Mouse (Mus musculus) kidney, postnatal 0 days (tissue): ENCODE measurements at regions not wholly inside any gene's neighbourhood (a gene's known extent, or its start where the extent isn't known, plus 50 kb on each side); places are given as distances from the start of the nearest gene placed in this dataset.

Experiments
- ATAC-seq: fragments of 200-750 bp; cut with Nextera tagmentation; replicated peaks from 2 replicates; pipeline ENCODE4 v1.8.0; 2017; ENCODE audit warnings: low read depth, moderate number of reproducible peaks, moderate TSS enrichment, moderate library complexity; ENCODE audit not compliant: low FRiP score
- DNase-seq: peaks from one replicate; pipeline ENCODE4 v3.0.0-alpha.2; 2016; ENCODE audit warnings: low spot score
- H3K27ac ChIP-seq: fragments of 300-500 bp; sonication (generic); 2 replicates; pipeline ENCODE4 v1.5.1; 2014; ENCODE audit warnings: mild to moderate bottlenecking
- H3K27me3 ChIP-seq: fragments of 300-500 bp; sonication (generic); 2 replicates; pipeline ENCODE4 v1.6.1; 2014; ENCODE audit warnings: low read length, mixed read lengths; ENCODE audit not compliant: insufficient read depth
- H3K36me3 ChIP-seq: fragments of 300-500 bp; sonication (generic); 2 replicates; pipeline ENCODE4 v1.6.1; 2014; ENCODE audit warnings: low read length, mixed read lengths; ENCODE audit not compliant: insufficient read depth
- H3K4me1 ChIP-seq: fragments of 300-500 bp; sonication (generic); replicated peaks from 2 replicates; pipeline ENCODE4 v1.6.1; 2014; ENCODE audit warnings: antibody characterized with exemption, low read length, mixed read lengths; ENCODE audit not compliant: insufficient read depth
- H3K4me2 ChIP-seq: fragments of 300-500 bp; sonication (generic); 2 replicates; pipeline ENCODE4 v1.6.1; 2014; ENCODE audit warnings: mild to moderate bottlenecking, low read length, moderate library complexity, mixed read lengths
- H3K4me3 ChIP-seq: fragments of 300-500 bp; sonication (generic); replicated peaks from 2 replicates; pipeline ENCODE4 v1.5.1; 2014; ENCODE audit warnings: low read depth, low read length
- H3K9ac ChIP-seq: fragments of 300-500 bp; sonication (generic); 2 replicates; pipeline ENCODE4 v1.6.1; 2014; ENCODE audit warnings: low read depth, low read length
- H3K9me3 ChIP-seq: fragments of 300-500 bp; sonication (generic); replicated peaks from 2 replicates; pipeline ENCODE4 v1.6.1; 2016; ENCODE audit warnings: low read length, inconsistent platforms, mixed read lengths
- CTCF ChIP-seq: IDR thresholded peaks from 2 replicates; pipeline ENCODE4 v1.5.1; 2016; ENCODE audit warnings: antibody characterized with exemption, low read depth, mild to moderate bottlenecking, moderate library complexity
- WGBS: fragments of 180-500 bp; shearing (Covaris S2); extraction: QIAGEN DNeasy Blood & Tissue Kit; methylation state at CpG from one replicate; pipeline ENCODE4 v1.1.7; 2014; 5-methylcytosine and 5-hydroxymethylcytosine counted together

DNA sequence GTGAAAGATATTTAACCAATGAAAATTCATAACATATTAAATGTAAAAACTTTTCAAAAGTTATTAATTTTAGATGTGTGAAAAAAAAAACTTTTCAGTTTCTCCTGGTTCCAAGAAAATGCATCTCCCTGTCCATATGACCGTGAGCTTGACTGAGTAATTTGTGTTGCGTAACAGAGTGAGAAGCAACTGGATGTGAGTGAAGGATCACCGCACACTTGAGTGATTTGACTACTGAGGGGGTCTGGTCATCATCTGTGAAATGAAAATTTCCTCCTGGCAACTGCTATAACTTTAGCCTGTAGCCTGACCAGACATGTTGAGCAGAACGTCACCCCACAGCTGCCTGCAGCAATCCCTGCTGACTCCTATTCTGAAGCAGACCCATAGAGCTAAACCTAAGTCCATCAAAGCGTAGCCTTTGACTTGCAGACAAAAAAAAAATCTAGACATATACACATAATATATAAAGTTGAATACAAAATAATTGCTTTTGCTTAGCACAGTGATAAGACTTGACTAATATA, 461.2 kb downstream of the Brinp3 start:
- Histone ChIP-seq H3K9ac (no peak overlapping the region), H3K4me2 (no peak overlapping the region), H3K36me3 (no peaks in the 10 kb centered on the region), H3K9me3 (no peaks in the 10 kb centered on the region), H3K27me3 (no peaks in the 10 kb centered on the region), H3K27ac (no peak overlapping the region), H3K4me3 (no peak overlapping the region), H3K4me1 (no peaks in the 10 kb centered on the region)
- ATAC-seq (no peak), DNase-seq (no peak)
- no peak for TF ChIP-seq CTCF
- 54% methylated on average over 5 of the region's 5 CpGs for WGBS

DNA sequence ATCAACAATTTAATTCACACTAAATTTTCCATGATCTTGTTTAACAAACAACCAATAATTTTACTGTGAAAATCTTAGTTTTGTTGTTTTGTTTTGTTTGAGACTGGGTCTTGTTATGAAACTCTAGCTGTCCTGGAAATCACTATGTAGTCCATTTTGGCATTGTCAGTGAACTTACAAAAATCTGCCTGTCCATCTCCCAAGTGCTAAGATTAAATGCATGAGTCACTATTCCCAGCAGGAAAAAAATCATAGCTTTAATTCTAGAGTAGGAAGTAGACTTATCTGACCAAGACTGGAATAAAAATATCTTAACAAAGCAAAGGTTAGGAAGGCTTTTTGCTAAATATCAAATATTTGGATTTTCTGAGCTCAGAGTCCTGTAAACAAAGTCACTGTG, 461.8 kb downstream of the Brinp3 start:
- no peak for ATAC-seq
- Histone ChIP-seq H3K4me3 (no peak overlapping the region), H3K4me1 (no peaks in the 10 kb centered on the region), H3K9ac (no peak overlapping the region), H3K9me3 (no peaks in the 10 kb centered on the region), H3K27me3 (no peaks in the 10 kb centered on the region), H3K27ac (no peak overlapping the region), H3K36me3 (no peaks in the 10 kb centered on the region), H3K4me2 (no peak overlapping the region)
- no peak for DNase-seq
- TF ChIP-seq CTCF = no peak

DNA sequence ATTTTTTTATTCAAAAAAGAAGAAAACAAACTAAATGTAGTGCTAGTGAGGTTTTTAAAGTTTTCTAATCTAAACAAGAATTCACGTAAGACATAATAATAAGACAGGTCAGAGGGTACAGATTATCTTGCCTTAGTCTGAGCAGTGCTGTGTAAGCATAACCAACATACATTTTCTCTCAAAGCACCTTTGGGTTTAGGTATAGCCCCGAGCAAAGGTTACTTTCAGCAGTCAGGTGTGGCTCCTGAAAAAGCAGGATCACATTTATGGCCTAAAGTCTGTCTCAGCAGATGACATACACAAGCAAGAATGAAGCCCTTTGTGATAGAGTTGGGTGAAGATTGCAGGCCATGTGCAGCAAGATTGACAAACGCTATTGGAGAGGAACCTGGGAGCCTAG, 465.9 kb downstream of the Brinp3 start:
- WGBS = 71% methylated on average over 3 of the region's 3 CpGs
- TF ChIP-seq CTCF = no peak
- Histone ChIP-seq H3K9ac (no peak overlapping the region), H3K4me3 (no peak overlapping the region), H3K4me1 (no peaks in the 10 kb centered on the region), H3K4me2 (no peak overlapping the region), H3K36me3 (no peaks in the 10 kb centered on the region), H3K27me3 (no peaks in the 10 kb centered on the region), H3K27ac (no peak overlapping the region), H3K9me3 (no peaks in the 10 kb centered on the region)
- no peak for DNase-seq
- ATAC-seq = no peak

DNA sequence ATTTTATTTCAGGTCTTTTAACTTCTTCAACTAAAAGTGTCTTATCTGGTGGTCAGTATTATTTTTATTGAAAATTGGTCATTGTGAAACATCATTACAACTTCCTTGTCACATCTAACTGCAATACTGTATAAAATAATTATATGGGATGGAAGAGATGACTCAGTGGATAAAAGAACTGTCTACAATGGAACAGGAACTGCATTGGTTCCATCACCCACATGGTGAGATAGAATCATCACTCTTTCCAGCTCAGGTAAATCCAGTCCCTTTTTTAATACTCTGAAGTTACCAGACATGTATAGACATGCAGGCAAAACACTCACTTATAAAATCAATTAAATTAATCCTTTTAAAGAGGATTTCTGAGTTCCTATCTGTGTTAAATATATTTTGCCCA, 473.0 kb downstream of the Brinp3 start:
- DNase-seq (no peak), ATAC-seq (no peak)
- TF ChIP-seq CTCF = no peak
- Histone ChIP-seq H3K4me1 (no peaks in the 10 kb centered on the region), H3K9ac (no peak overlapping the region), H3K27ac (no peak overlapping the region), H3K9me3 (no peaks in the 10 kb centered on the region), H3K4me2 (no peak overlapping the region), H3K27me3 (no peaks in the 10 kb centered on the region), H3K4me3 (no peak overlapping the region), H3K36me3 (no peaks in the 10 kb centered on the region)

DNA sequence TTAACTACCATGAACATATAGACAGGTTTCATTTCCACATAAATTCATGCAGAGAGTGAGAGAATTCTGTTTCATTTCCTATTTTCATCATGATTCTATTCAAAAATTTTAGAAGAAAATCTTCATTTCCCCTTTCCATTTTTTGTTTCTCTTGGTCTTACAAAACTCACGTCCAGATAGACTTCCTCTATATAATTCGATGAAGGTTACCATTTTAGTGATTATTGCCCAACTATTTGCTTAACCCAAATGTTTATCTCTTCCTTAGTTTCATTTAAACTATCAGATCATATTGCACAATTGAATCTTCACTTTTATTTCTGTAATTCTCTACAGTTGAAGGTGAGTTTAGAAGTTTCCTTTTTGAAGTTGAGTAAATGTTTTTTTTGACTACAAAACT, 473.4 kb downstream of the Brinp3 start:
- Histone ChIP-seq H3K9ac (no peak overlapping the region), H3K27me3 (no peaks in the 10 kb centered on the region), H3K9me3 (no peaks in the 10 kb centered on the region), H3K27ac (no peak overlapping the region), H3K4me3 (no peak overlapping the region), H3K4me1 (no peaks in the 10 kb centered on the region), H3K4me2 (no peak overlapping the region), H3K36me3 (no peaks in the 10 kb centered on the region)
- TF ChIP-seq CTCF = no peak
- ATAC-seq (no peak), DNase-seq (no peak)
- WGBS = 84% methylated on average over 2 of the region's 2 CpGs

DNA sequence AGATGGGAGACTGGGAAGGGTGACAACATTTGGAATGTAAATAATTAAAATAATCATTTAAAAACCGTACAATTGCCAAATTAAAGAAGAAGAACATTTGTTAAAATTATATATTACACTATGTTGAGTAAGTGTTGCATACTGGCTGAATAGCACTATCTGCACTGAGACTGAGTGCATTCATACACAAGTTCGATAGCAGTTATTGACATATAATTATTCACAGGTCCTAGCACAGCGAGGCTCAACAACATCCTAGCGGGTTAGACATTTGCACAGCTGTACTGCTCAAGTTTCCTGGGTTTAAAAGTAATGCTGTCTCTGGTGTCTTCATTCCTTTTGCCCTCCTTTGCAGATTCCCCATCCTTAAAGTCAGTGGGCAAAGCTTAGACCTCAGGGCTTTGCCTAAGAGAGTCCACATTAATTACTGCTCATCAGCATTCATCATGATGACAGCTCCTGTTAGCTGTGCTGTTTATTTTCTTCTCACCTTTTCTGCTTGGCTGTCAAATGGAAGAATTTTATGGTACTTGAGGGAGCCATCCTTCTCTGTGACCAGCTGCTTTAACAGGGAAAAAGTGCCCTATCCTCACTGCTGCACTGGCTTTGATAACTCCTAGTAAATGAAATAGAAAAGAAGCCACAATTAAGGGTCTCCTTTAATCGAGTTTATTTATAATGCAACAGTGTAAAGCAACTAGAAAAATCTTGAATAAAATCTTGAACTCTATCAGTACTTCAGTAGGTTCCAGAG, 489.1 kb downstream of the Brinp3 start:
- ATAC-seq (no peak), DNase-seq (no peak)
- H3K27me3 ChIP-seq = no peaks in the 10 kb centered on the region
- no peak overlapping the region for H3K27ac ChIP-seq
- no peak for TF ChIP-seq CTCF
- H3K4me2 ChIP-seq = no peak overlapping the region
- no peaks in the 10 kb centered on the region for H3K36me3 ChIP-seq
- WGBS = 42% methylated on average over 5 of the region's 5 CpGs
- H3K4me1 ChIP-seq = no peaks in the 10 kb centered on the region
- no peaks in the 10 kb centered on the region for H3K9me3 ChIP-seq
- H3K4me3 ChIP-seq = no peak overlapping the region
- no peak overlapping the region for H3K9ac ChIP-seq

DNA sequence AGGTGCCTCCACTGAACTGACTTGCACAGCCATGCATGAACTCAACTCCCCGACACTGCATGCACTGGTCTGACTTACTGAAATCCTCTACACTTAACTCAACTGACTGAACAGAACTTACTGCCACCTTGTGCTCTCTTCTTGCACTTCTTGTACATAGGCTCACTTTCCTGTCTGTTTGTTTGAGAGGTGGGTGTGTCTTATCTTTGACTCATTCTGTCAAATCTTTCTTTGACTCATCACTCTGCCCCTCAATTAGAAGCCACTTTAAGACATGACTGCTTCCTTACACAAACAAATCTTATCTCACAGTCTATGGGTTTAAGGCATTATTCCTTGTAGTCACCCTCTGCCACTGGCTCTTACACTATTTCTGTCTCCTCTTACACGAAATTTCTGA, 505.5 kb downstream of the Brinp3 start:
- WGBS = 44% methylated on average over 2 of the region's 2 CpGs
- no peak for ATAC-seq
- H3K9me3 ChIP-seq = no peaks in the 10 kb centered on the region

More for the DNA sequence above, 505.5 kb downstream of the Brinp3 start:
- no peak for DNase-seq
- no peak overlapping the region for H3K9ac ChIP-seq
- H3K4me1 ChIP-seq = no peaks in the 10 kb centered on the region
- H3K4me3 ChIP-seq = no peak overlapping the region
- H3K27me3 ChIP-seq = no peaks in the 10 kb centered on the region
- H3K36me3 ChIP-seq = no peaks in the 10 kb centered on the region
- H3K4me2 ChIP-seq = no peak overlapping the region
- no peak overlapping the region for H3K27ac ChIP-seq
- no peak for TF ChIP-seq CTCF
